Mouse (Mus musculus) cortical plate, adult 2 months (tissue): Measurements from ENCODE around the gene Tnp2. TPM values are rescaled to one million over a fixed set of nuclear protein-coding genes. Genes with fewer than 3 reads are reported as not detected.

ENCODE experiments used
- H3K27ac ChIP-seq: fragments of 200-500 bp; 2 replicates; pipeline ENCODE4 v1.5.1; 2012; ENCODE audit warnings: low read length, control low read depth, inconsistent platforms; ENCODE audit not compliant: insufficient read depth
- H3K4me1 ChIP-seq: fragments of 200-500 bp; 2 replicates; pipeline ENCODE4 v1.6.1; 2011; ENCODE audit warnings: low read length; ENCODE audit not compliant: control insufficient read depth, insufficient read depth
- H3K4me3 ChIP-seq: fragments of 200-500 bp; 2 replicates; pipeline ENCODE4 v1.5.1; 2011; ENCODE audit warnings: mild to moderate bottlenecking, low read length, control low read depth; ENCODE audit not compliant: insufficient read depth
- CTCF ChIP-seq: fragments of 200-500 bp; IDR thresholded peaks from 2 replicates; pipeline ENCODE4 v1.5.1; 2011; ENCODE audit warnings: mild to moderate bottlenecking, control low read depth, low read length; ENCODE audit not compliant: insufficient read depth; ENCODE audit errors: extremely low read depth
- POLR2A ChIP-seq: fragments of 200-500 bp; IDR thresholded peaks from 2 replicates; pipeline ENCODE4 v1.6.1; 2011; ENCODE audit warnings: mild to moderate bottlenecking, low read length, control low read depth; ENCODE audit not compliant: insufficient read depth; ENCODE audit errors: extremely low read depth
- polyA plus RNA-seq: library from polyadenylated mRNA; depleted of rRNA; stranded (reverse); fragments of >200 nt; gene quantifications from 2 replicates; pipeline ENCODE4 v1.2.3, GENCODE M21; 2012

The Tnp2 gene
- polyA plus RNA-seq, 1 experiment: not detected

DNA sequence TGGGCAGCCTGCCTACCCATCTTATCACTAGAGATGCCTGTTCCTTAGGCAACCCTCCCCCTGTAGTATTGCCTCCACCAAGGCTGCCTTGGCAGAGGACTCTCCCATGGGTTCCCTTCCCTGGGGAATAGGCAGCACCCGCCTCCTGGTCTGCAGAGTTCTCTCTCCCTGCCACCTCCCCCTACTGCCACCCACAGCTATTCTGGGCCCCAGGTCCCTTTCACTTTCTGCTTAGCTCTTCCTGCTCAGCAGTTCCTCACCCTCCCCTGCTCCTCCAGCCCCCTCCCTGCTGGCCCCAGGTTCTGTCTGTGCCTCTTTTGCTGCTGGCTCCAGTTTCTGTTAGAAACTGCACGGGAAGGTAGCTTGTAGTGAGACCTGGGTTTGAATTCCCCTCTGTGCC lies 18.8 kb downstream of the Tnp2 start:
- Histone ChIP-seq H3K4me3 (no peak overlapping the region), H3K4me1 (no peaks in the 10 kb centered on the region)

DNA sequence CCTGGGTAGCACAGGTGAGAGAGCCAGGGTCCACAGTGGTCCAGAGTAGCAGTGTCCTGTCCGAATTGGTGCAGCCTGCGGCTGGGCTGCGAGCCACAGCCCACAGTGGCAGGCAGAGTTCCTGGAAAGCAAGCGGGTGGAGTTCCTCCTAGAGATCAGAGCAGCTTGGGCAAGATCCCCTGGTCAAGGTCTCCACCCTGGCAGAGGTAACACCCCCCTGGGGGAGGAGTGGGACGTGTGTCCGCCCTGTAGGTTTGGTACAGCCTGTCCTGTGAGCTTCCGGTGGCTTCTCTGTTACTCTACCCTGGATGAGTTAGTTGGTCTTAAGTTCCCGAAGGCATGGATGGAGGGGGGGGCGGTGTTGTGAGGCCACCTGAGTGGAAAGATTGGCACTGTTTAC lies 19.6 kb downstream of the Tnp2 start:
- TF ChIP-seq CTCF (no peak), POLR2A (no peak)
- H3K27ac ChIP-seq: no peak overlapping the region
- no peaks in the 10 kb centered on the region for H3K4me1 ChIP-seq
- no peak overlapping the region for H3K4me3 ChIP-seq

More for the DNA sequence above, 18.8 kb downstream of the Tnp2 start:
- TF ChIP-seq POLR2A (no peak), CTCF (no peak)
- no peak overlapping the region for H3K27ac ChIP-seq

- Histone ChIP-seq H3K4me1 (no peaks in the 10 kb centered on the region), H3K4me3 (no peak overlapping the region), H3K27ac (no peak overlapping the region)
- peak; percentile 83 for TF ChIP-seq CTCF
- TF ChIP-seq POLR2A: no peak
Observed at GRCm38 (mm10) chr16:10767158-10767557, 21.3 kb downstream of the Tnp2 start.

GRCm38 (mm10) chr16:10764323-10764722 lies 24.1 kb downstream of the Tnp2 start:
- no peak overlapping the region for H3K4me3 ChIP-seq
- no peaks in the 10 kb centered on the region for H3K4me1 ChIP-seq
- TF ChIP-seq POLR2A (no peak), CTCF (no peak)
- H3K27ac ChIP-seq: no peak overlapping the region

DNA sequence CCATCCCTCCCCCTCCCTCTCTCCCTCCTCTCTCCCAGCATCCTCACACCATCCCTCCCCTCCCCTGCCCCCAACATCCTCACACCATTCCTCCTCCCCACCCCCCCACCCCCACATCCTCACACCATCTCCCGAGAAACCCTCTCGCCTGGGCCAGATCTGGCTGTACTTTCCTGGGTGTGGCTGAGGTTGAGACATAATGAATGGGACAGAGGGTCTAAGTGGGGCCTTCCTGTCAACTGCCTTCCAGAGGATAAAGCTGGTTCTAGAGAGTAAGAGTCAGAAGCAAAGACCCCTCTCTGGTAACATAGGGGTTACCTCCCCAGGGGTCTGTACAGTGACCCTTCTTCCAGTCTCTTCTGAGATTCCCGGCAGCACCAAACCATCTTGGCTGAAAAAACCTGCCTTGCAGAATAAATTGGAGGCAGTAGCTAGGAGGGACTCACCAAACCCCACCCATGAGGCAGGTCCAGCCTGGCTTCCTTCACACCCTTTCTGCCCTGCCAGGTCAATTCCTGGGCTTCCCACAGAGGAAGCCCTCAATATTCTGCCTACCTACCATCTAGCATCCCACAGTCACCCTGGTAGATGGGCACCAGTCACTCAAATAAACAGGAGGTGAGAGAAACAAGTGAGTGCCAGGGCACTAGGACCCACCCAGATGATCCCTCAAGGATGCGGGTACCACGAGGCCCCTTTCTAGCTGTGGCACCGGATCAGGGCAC lies 24.8 kb downstream of the Tnp2 start:
- Histone ChIP-seq H3K4me3 (no peak overlapping the region), H3K4me1 (no peaks in the 10 kb centered on the region), H3K27ac (no peak overlapping the region)
- TF ChIP-seq POLR2A (no peak), CTCF (no peak)

- no peak overlapping the region for H3K27ac ChIP-seq
- TF ChIP-seq CTCF (no peak), POLR2A (no peak)
- H3K4me1 ChIP-seq: no peaks in the 10 kb centered on the region
- no peak overlapping the region for H3K4me3 ChIP-seq
Observed at GRCm38 (mm10) chr16:10762569-10763180, 25.8 kb downstream of the Tnp2 start.

DNA sequence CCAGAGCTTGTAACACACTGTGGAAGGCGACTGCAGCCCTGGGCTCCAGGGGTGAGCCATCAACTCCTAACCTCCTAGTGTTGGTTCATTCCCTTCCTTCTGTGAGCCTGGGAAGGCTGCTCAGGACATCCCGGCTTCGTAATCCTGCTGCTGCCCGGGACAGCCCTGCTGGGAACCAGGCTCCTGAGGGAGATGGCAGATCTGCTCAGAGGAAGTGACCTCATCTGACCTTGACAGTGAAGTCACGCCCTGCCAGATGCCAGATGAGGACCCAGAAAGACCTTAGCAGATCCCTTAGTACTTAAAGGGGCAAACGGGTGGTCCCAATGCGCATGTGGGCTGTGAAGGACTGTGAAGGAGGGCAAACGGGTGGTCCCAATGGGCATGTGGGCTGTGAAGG lies 27.3 kb downstream of the Tnp2 start:
- TF ChIP-seq CTCF: no peak
- Histone ChIP-seq H3K27ac (no peak overlapping the region), H3K4me3 (no peak overlapping the region), H3K4me1 (no peaks in the 10 kb centered on the region)

DNA sequence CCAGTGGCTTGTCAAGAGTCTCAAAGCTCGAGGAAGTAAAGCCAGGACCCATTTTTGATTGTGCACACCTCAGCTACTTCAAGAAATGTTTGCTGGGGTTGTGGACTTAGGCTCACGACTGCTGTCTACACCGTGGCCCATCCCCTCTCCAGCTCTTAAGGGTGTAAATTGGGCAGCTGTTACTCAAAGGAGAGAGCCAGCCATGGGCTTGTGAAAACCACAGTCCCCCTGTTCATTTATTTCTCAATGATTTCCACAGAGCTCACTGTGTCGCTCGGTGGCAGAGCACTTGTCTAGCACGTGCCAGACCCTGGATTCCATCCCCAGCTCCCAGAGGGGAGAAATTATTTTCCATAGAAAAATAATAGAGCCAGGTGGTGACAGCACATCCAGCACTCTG lies 32.3 kb downstream of the Tnp2 start:
- Histone ChIP-seq H3K27ac (no peak overlapping the region), H3K4me3 (no peak overlapping the region), H3K4me1 (no peaks in the 10 kb centered on the region)
- no peak for TF ChIP-seq CTCF
- TF ChIP-seq POLR2A: no peak

DNA sequence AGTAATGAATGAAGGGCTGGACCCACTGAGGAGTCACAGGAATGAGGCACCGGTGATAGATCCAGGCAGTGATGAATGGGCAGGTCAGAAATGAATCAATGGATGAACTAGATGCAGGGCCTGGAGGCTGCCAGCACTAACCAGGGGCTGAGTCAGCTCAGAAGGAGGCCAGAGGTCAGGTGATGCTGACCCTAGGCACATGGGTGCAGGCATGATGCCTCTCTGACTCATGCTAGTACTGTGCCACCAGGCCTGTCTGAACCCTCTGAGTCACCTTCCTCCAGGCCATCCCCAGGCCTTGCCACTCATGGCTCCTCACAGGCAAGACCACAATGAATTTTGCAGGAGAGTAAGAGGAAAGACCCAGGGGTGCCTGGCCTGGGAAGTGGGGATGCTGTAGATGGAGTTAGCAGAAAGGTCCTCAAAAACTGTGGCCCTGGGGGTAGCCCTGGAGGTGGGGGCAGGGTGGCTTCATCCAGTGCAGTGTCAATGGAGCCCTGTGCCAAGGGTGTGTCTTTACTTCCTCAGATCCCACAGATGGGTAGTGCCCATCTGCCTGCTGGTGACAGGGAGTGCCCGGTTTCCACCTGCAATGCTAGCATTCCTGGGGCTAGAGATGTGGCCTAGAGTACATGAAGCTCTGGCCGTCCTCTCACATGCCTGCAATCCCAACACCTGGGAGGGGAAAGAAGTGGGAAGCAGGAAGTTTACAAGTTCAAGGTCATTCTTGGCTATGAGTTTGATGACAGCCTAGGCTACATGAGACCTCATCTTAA lies 33.8 kb downstream of the Tnp2 start:
- H3K4me3 ChIP-seq: no peak overlapping the region
- no peak overlapping the region for H3K27ac ChIP-seq
- H3K4me1 ChIP-seq: no peaks in the 10 kb centered on the region
- no peak for TF ChIP-seq POLR2A
- TF ChIP-seq CTCF: no peak
